Mouse (Mus musculus) adrenal gland, postnatal 14 days (tissue): ENCODE results near the gene Pdlim7. TPM values are rescaled to one million over a fixed set of nuclear protein-coding genes. Genes with fewer than 3 reads are reported as not detected.

ENCODE experiments used
- DNase-seq: peaks from one replicate; pipeline ENCODE4 v3.0.0; 2021; ENCODE audit warnings: mixed read lengths
- total RNA-seq: library from RNA; stranded (reverse); gene quantifications from 2 replicates; pipeline ENCODE4 v1.2.3, GENCODE M21; 2021

Pdlim7 gene
- total RNA-seq, 1 experiment from 2014 or later = 23.8 TPM

DNA sequence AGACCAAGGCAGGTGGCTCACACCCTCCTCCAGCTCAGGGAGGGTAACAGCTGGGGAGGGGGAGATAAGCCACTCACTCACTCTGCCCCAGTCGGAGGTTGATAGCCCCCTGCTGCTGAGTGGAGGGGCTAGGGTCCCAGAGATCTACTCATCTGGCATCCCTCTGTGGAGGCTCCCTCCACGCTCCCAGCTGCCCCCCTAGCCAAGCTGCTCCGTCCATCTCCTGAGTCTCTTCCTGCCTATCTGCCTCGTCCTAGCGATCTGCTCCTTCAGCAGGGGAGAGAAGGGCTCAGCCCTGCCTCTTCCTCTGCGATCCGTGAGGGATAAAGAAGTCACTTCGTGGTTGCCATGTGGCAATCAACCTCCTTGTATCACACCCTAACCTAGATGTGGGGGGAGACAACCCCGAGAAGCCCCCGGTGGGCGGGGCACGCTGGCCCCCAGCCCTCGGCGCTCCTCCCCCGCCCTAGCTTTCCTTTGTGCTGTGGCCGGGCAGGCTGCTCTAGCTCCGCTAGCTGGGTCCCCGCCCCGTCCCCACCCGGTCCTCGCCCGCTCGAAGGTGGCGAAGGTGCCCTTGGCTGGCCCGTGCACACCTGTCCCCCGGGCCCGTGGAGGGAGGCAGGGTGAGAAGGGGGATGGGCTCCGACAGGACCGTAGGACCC is 26.4 kb downstream of the Pdlim7 start:
- no peak for DNase-seq

DNA sequence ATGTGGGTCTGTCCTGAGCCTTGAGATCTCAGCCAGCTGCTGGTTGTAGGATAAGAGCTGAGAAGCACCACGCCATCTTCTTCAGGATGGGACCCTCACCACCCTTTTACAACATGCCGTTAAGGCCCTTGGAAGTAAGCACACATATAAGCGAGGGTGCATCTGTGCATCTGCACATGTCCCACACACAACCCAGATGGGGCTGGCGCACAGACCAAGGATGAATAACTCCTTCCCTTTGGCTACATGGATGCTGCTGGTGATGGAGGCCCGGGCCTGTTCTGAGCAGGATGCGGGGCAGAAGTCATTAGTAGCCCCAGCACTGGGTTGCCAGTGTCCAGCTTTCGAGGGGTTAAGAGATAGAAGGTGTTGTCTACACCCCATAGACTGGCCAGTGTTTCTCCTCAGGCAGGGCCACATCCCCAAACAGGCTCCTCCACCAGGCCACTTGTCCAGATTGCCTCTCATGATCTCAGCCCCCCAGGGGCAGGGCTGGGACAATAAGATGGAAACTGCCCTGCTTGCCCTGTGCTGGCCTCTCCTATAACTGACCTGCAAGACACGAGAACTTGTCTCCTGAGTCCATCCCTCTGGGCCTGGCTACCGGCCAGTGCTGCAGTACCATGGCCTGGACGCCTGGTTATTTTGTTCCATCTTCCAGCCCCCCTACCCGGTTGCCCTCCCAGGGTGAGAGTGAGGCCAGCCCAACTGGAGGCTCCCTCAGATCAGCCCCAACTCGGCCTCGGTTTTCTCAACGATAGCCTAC is 27.3 kb downstream of the Pdlim7 start:
- DNase-seq = no peak

DNA sequence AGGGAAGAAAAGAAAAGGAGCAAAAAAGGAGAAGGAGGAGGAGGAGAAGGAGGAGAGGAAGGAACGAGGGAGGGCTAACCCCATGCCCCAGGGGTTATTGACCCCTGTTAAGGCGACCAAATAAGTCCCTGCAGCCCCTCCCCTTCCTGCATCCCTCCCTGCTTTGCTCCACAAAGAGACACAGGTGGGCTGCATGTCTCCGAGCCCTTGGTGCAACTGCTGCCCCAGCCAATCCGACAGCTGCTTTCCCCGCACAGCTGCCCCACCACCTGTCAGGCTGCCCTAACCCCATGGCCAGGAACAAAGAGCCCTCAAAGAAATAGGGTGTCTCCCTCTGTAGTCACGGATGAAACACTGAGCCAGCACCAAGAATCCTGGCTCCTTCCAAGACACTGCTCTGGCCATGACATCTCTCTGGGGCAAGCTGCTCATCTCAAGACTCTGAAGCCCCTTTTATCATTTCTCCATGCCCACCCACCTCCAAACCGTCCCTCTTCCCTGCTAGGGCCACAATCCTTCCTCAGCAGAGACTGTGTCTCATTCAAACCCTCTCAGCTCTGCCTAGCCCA is 28.9 kb downstream of the Pdlim7 start:
- DNase-seq = no peak

DNA sequence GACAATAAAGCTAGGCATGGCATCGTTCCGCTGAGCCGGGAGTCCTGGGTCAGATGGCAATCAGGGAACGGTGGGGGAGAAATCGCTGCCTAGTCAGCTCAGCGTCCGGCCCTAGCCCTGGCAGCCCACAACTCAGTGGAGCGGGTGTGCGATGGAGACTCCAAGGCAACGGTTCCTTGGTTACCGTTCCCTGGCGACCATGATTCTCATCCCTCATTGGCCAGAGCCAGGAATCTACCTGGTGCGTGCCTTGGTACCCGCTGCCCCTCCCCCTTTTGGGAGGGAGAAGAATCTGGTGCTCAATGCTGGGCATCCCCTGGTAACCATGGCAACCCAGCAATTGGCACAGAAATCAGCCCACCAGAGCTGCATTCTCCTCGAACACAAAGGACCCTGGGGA is 29.9 kb downstream of the Pdlim7 start:
- no peak for DNase-seq

DNA sequence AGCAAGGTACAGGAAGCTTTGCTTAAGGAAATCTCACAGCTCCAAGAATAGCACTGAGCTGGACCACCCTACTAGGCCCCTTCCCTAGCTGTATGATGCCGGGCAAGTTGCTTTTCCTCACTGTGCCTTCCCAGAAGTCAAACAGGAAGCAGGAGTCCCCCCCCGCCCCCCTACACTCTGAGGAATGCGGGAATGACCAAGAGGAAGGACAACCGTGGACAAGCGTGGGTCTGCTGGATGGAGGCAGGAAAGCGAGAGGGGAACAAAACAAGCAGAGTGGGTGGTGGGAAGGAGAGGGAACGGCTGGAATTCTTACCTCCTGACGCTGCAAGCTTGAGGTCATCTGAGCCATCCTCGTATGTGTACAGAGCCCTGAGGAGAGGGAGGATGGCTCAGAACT is 30.4 kb downstream of the Pdlim7 start:
- no peak for DNase-seq

DNA sequence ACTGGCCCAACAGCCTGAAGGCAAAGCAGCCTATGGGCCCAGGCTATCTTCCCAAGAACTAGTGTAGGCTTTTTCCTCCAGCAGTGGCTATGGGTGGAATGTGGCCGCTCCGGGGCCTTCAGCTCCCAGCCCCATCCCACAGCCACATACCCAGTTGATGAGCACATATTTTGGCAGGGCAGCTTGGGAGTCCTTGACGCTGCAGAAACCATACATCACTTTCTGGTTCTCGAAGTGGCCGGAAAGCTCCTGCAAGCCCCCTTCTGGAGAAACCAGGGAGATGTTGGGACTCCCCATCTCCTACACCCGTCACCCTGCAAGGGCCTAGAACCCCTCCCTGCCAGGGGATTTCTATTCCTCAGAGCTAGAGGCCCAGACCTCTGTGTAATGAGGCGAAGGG is 30.9 kb downstream of the Pdlim7 start:
- DNase-seq = peak; percentile 79

DNA sequence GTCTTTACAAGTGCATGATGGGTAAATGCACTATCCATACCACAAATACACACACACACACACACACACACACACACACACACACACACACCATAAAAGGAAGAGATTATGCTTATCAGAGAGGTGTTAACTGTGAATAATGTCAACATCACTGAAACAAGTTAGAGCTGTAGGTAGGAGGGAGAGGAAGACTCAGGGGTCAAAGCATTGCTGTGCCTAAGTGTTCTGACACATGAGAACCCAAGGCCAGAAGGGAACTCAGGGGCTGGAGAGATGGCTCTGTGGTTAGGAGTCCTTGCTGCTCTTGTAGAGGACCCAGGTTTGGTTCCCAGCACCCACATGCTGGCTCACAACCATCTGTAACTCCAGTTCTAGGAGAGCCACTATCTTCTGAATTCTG is 33.5 kb downstream of the Pdlim7 start:
- no peak for DNase-seq

DNA sequence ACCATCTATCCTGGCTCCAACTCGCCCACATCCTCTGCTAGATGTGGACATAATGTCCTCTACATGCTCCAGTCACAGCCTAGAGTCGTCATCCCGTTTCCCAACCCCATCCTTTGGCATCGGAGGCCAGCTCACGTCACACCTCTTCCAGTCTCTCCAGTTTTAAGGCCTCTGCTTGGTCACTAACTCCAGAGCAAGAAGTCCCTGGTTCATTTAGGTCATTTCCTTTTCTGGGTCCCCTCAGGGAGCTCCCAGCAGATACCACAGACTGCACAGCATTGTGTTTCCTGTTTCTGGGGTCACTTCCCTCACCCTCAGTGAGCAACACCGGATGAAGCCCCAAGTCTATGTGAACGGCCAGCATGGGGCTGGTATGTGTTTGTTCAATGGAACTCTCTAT is 34.5 kb downstream of the Pdlim7 start:
- peak; percentile 50 for DNase-seq

DNA sequence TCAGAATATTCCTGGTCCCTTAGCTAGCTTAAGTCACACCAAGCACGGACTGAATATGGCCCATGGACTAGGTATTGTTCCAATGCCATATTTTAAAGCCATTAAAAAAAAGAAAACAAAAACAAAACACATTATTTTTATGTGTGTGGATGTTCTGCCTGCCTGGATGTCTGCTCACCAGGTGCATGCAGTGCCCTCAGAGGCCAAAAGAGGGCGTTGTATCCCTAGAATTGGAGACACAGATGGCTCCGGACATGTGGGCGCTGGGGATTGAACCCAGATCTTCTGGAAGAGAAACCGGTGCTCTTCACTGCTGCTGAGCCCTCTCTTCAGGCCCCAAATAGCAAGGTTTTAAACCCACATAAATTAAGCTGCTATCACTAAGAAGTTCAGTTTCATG is 35.4 kb downstream of the Pdlim7 start:
- DNase-seq = peak; percentile 65

DNA sequence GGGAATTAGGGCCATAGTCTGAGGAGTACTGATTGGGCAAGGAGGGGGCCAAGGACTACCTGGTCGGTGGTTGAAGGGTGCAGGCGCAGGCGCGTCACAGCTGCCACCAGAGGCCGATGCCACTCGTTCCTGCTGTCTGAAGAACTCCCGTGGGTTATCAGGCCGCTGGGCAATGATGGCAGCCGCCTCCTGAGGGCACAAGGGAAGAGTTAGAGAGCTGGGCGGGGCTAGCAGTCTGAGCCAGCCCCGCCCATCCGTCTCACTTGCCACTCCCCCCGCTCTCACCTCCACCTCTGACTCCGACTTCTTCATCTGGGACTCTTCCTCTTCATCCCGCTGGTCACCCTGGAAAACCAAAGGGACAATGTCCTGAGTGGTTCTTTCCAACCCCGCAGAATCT is 36.0 kb downstream of the Pdlim7 start:
- DNase-seq = no peak

DNA sequence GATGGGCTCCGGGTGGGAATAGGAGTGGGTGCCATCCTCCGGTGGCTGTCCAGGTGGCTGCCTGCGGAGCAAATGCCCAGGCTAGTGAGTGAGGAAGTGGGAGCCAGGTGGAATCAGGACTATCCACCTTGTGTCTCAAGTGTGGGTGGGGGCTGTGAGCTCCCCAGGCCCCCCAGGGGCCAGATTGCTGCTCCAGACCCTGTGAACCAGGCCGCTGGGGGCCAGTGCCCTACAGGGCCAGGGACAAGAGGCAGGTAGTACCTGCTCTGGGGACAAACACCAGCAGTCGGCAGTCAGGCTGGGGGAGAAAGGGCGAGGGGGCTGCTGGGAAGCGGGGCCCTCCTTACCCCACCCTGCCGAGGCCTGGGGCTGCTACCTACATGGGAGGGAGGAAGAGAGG is 37.2 kb downstream of the Pdlim7 start:
- DNase-seq = no peak

DNA sequence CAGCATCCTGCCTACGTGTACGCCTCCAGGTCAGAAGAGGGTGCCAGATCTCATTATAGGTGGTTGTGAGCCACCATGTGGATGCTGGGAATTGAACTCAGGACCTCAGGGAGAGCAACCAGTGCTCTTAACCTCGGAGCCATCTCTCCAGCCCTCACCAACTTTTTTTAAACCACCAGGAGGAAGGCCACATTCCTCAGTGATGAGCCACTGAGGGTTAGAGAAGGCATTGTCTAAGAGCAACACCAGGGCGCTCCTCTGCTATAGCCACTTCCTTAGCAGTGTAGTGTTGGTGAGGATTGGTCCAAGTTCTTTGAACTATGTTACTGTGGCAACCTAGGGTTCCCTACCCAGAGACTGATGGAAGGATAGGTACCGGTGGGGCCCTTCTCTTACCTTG is 37.7 kb downstream of the Pdlim7 start:
- no peak for DNase-seq

DNA sequence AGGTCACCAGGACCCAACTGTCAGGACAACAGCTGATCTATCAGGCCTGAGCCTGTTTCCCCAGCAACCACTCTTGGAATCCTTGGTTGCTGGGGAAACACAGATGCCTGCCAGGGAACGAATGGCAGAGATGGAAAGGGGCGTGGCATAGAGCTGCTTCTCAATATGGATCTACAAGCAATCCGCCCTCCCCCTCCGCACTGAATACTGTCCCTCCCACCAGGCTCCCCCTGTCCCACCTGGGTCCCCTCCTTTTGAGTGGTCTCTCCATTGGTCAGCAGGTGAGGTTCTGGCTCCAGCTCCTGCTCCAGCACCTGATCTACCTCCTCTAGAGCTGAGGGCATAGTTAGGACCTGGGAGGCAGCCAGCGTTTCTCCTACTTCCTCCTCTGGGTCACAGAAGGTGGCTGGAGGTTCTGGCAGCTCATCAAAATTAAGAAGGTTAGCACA is 38.8 kb downstream of the Pdlim7 start:
- DNase-seq = no peak

DNA sequence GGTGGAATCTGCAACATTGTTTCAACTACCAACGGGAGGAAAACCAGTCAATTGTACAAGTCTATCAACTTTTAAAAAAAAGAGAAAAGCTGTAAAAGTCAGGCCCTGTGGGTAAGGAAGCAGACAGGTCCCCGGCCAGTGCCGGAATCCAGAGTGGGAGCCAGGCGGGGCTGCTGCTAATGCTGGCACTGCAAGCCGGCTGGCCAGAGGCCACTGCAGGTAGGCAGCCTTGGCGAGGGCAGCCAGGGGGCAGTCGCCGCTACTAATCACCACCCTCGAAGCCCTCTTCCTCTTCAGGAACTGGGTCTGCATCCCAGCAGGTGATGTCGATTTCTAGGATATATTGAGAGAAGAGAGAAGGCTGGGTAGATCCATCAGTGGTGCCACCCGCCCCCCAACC is 39.5 kb downstream of the Pdlim7 start:
- no peak for DNase-seq

DNA sequence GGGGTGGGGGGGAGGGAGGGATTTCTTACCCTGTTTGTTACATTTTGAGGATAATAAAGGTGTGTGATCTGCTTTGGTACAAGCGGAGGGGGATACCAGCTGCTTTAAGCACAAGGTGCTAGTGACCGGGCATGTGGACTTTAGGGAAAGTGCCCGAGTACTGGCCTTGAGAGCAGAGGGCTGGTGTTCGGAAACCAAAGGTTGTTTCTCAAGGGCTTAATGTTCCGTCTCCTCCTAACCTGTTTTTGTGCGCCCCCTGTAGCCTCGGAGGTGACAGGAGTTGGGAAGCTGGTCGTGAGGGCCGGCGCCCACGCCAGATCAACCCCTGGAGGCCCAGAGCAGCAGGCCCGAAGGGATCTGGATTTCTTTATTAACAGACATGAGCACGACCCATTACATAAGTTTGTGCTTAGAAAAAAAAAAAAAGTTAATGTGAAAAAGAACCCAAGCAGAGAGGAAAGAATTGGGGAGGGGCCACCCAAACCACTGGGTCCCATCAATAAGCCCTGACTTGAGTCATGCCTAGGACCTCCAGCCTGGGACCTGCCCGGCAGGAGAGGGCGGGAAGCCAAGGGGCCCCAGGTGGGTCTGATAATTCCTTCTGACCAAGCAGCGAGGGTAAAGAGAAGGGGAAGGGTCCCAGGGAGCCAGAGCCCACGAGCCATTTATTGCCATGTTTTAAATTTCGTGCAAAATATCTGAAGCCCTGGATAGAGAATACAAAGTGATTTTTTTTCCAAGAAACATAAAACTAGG is 40.2 kb downstream of the Pdlim7 start:
- DNase-seq = no peak

DNA sequence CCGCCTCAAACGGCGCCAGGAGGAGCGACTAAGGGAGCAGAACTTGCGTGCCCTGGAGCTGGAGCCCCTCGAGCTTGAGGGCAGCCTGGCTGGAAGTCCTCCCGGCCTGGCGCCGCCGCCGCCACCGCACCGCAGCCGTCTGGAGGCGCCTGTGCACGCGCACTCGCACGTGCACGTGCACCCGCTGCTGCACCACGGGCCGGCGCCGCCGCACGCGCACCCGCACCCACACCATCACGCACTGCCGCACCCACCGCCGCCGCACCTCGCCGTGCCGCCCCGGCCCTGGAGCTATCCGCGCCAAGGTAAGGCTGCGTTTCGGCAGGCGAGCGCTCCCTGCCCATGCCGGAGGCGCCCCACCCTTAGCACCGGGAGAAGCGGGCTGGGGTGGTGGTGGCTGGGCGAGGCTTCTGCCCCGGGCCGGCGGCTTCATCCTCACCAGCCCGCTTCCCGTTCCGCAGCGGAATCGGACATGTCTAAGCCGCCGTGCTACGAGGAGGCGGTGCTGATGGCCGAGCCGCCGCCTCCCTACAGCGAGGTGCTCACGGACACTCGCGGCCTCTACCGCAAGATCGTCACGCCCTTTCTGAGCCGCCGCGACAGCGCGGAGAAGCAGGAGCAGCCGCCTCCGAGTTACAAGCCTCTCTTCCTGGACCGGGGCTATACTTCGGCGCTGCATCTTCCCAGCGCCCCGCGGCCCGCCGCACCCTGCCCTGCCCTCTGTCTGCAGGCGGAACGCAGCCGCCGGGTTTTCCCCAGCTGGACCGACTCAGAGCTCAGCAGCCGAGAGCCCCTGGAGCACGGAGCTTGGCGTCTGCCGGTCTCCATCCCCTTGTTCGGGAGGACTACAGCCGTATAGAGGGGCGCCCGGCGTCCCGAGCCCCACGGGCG is 41.1 kb downstream of the Pdlim7 start:
- peak; percentile 64 for DNase-seq

DNA sequence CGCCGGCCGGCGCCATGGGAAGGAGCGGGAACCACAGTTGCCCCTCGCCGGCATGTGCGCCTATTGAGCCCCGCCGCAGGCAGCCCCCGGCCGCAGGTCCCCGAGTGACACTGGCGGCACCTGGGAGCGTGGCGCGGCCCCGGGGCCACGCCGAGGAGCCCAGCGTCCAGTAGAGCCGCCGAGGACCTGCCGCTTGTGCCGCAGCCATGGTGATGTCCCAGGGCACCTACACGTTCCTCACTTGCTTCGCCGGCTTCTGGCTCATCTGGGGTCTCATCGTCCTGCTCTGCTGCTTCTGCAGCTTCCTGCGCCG is 41.7 kb downstream of the Pdlim7 start:
- no peak for DNase-seq

DNA sequence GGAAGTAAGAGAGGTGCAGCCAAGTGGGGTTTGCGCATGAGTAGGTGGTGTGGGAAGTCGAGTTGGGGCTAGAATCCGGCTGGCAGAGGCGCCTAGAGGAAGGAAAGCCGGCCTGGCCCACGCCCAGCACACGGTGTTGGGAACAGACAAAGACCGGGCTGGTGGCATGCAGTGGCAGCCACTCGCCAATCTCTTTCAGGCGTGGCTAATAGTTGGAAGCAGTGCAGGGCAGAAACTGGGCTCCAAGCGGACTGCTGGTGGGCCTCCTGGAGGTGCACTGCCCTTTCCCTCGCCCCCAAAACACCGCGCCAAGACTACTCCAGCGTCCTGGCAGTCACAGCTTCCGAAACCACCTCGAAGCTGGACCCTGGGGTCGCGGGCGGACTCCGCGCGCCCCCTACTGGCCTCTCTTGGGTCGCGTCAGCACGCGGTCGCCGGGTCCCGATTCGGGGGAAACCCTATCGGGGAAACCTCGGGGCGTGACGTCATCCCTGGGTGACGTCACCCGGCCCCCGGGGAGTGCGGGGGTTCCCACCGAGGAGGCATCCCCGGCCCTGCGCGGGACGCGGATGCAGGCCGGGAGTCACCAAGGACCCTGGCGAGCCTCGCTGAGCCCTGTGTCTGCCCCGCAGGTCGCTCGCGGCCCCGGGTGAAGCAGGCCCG is 42.2 kb downstream of the Pdlim7 start:
- DNase-seq = peak; percentile 93

DNA sequence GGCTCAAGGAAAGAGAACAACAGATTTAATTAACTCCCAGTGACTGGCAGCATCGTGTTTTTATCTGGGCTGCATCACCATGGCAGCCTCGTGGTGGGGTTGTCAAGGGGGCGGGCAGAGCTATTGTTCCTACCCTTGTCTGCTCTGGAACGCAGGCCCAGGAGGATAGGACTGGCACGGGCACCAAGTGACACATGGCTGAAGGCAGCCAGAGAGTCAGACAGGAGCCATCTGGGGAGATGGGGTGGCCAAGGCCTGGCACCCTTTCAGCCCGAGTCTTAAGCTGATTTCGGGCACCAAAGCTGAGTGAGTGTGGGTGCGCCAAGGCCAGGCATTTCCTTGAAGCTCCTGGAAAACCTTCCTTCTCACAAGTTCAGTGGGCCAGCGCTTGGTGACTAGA is 43.1 kb downstream of the Pdlim7 start:
- peak; percentile 62 for DNase-seq

DNA sequence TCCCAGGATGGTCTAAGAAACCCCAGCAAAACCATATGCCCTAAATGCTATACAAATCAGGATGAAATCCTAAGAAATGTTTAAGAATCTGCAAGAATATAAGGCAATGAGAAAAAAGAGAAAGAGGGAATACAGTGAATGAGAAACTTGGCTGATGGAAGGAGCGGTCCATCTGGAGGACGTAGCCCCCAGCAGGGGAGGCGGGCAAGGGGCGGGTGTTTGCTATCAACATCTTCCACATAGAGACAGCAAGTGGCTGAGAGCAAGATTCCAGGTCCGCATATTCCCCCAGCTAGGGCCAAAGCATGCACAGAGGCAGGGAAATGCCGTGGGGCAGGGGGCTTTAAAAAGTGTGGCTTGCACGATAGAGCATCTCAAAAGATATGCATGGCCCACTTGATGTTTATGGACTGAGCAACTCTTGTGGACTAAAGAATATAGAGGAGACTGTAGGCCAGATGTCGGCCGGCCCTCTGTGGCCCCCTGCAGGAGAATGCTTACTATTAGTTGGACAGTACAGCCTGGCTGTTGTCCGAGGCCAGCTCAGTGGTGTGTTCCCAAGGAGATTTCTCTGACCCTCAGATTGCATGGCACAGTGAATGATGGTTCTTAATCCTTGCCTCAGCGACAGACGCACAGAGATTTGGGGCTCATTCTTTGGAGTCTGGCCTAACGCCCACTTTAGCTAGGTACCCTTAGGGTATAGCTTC is 44.5 kb downstream of the Pdlim7 start:
- DNase-seq = peak; percentile 84
